Mouse (Mus musculus) CH12.LX (cell line): ENCODE measurements around the gene Samsn1. TPM values are rescaled to one million over a fixed set of nuclear protein-coding genes. Genes with fewer than 3 reads are reported as not detected.

Source experiments
- DNase-seq: peaks from one replicate; pipeline ENCODE4 v3.0.0-alpha.2; 2013; ENCODE audit errors: extremely low read depth
- H3K27ac ChIP-seq: 2 replicates; pipeline ENCODE4 v1.5.1; 2012; ENCODE audit warnings: low read depth, mild to moderate bottlenecking, control low read depth, moderate library complexity; ENCODE audit not compliant: insufficient read depth
- H3K27me3 ChIP-seq: replicated peaks from 2 replicates; pipeline ENCODE3; 2012; ENCODE audit warnings: inconsistent platforms
- H3K36me3 ChIP-seq, 2 experiments: replicated peaks in 1 of 2; 2 replicates each; pipeline versions ENCODE3 to v1.6.1; 2012; ENCODE audit warnings: inconsistent platforms in 1 of 2, low read length in 1 of 2, mild to moderate bottlenecking in 1 of 2, mixed read lengths in 1 of 2, moderate library complexity in 1 of 2; ENCODE audit not compliant: control insufficient read depth in 1 of 2, insufficient read depth in 1 of 2
- H3K4me1 ChIP-seq, 2 experiments: 2 replicates each; pipeline ENCODE4 v1.6.1; 2012; ENCODE audit warnings: inconsistent platforms in 1 of 2, moderate library complexity in 1 of 2; ENCODE audit not compliant: insufficient read depth in 2 of 2, control insufficient read depth in 1 of 2
- H3K4me2 ChIP-seq: 2 replicates; pipeline ENCODE4 v1.6.1; 2012; ENCODE audit warnings: low read depth, mild to moderate bottlenecking, control low read depth; ENCODE audit not compliant: poor library complexity, insufficient read depth, severe bottlenecking
- H3K4me3 ChIP-seq, 3 experiments: fragments of 150-350 bp in 1 of 3; sonication (generic) in 1 of 3; replicated peaks in 1 of 3; 2 replicates each; pipeline versions ENCODE3 to v1.5.1; 2011 to 2012; ENCODE audit warnings: low read depth in 2 of 3, low read length in 2 of 3, mild to moderate bottlenecking in 2 of 3, moderate library complexity in 2 of 3, control low read depth in 1 of 3, improper control_type of control experiment in 1 of 3, inconsistent platforms in 1 of 3, mixed read lengths in 1 of 3; ENCODE audit not compliant: poor library complexity in 1 of 3
- H3K79me2 ChIP-seq: replicated peaks from 2 replicates; pipeline ENCODE4 v1.6.1; 2012; ENCODE audit warnings: mild to moderate bottlenecking, moderate library complexity; ENCODE audit not compliant: control insufficient read depth, poor library complexity, insufficient read depth, severe bottlenecking; ENCODE audit errors: extremely low read depth
- H3K9ac ChIP-seq: 2 replicates; pipeline ENCODE4 v1.6.1; 2012; ENCODE audit warnings: low read depth, mild to moderate bottlenecking, control low read depth, moderate library complexity; ENCODE audit not compliant: insufficient read depth
- H3K9me3 ChIP-seq: replicated peaks from 2 replicates; pipeline ENCODE3; 2012; ENCODE audit warnings: low read length, inconsistent platforms, mixed read lengths
- BHLHE40 ChIP-seq: IDR thresholded peaks from 2 replicates; pipeline ENCODE4 v1.6.1; 2011; ENCODE audit warnings: mild to moderate bottlenecking, low read depth, low read length, improper control_type of control experiment
- CHD1 ChIP-seq: IDR thresholded peaks from 2 replicates; pipeline ENCODE4 v1.6.1; 2012; ENCODE audit warnings: low read depth, low read length, improper control_type of control experiment, inconsistent platforms
- CHD2 ChIP-seq: IDR thresholded peaks from 2 replicates; pipeline ENCODE4 v1.6.1; 2011; ENCODE audit warnings: low read length, improper control_type of control experiment
- E2F4 ChIP-seq: IDR thresholded peaks from 2 replicates; pipeline ENCODE4 v1.6.1; 2011; ENCODE audit warnings: low read depth, low read length, improper control_type of control experiment; ENCODE audit not compliant: insufficient replicate concordance
- ELF1 ChIP-seq: IDR thresholded peaks from 2 replicates; pipeline ENCODE4 v1.6.1; 2014; ENCODE audit warnings: low read depth, mild to moderate bottlenecking, inconsistent platforms, low read length, improper control_type of control experiment
- ETS1 ChIP-seq: conservative IDR thresholded peaks from 2 replicates; pipeline ENCODE4 v1.6.1; 2012; ENCODE audit warnings: low read depth, mild to moderate bottlenecking, inconsistent platforms, low read length, improper control_type of control experiment, moderate library complexity
- IRF4 ChIP-seq: IDR thresholded peaks from 2 replicates; pipeline ENCODE4 v1.6.1; 2014; ENCODE audit warnings: low read depth, mild to moderate bottlenecking, inconsistent platforms, low read length, improper control_type of control experiment
- JUN ChIP-seq: IDR thresholded peaks from 2 replicates; pipeline ENCODE4 v1.6.1; 2011; ENCODE audit warnings: low read depth, mild to moderate bottlenecking, low read length, improper control_type of control experiment, moderate library complexity; ENCODE audit not compliant: insufficient read depth
- JUND ChIP-seq: conservative IDR thresholded peaks from 2 replicates; pipeline ENCODE4 v1.6.1; 2011; ENCODE audit warnings: low read depth, low read length, improper control_type of control experiment
- MAFK ChIP-seq: IDR thresholded peaks from 2 replicates; pipeline ENCODE4 v1.6.1; 2011; ENCODE audit warnings: low read length, improper control_type of control experiment; ENCODE audit not compliant: insufficient replicate concordance
- MEF2A ChIP-seq: IDR thresholded peaks from 2 replicates; pipeline ENCODE4 v1.6.1; 2014; ENCODE audit warnings: low read depth, mild to moderate bottlenecking, inconsistent platforms, low read length, improper control_type of control experiment, borderline replicate concordance
- MYC ChIP-seq: IDR thresholded peaks from 2 replicates; pipeline ENCODE4 v1.6.1; 2011; ENCODE audit warnings: low read depth, mild to moderate bottlenecking, improper control_type of control experiment, low read length
- PAX5 ChIP-seq: IDR thresholded peaks from 2 replicates; pipeline ENCODE4 v1.6.1; 2012; ENCODE audit warnings: low read length, inconsistent platforms, mixed read lengths
- POLR2A ChIP-seq: IDR thresholded peaks from 2 replicates; pipeline ENCODE4 v1.6.1; 2011; ENCODE audit warnings: low read depth, mild to moderate bottlenecking, improper control_type of control experiment, low read length
- RCOR1 ChIP-seq: conservative IDR thresholded peaks from 2 replicates; pipeline ENCODE4 v1.6.1; 2012; ENCODE audit warnings: low read depth, mild to moderate bottlenecking, inconsistent platforms, low read length, improper control_type of control experiment
- SIN3A ChIP-seq: IDR thresholded peaks from 2 replicates; pipeline ENCODE4 v1.6.1; 2012; ENCODE audit warnings: low read length, improper control_type of control experiment, inconsistent platforms
- SMC3 ChIP-seq: IDR thresholded peaks from 2 replicates; pipeline ENCODE4 v1.6.1; 2011; ENCODE audit warnings: low read depth, low read length, improper control_type of control experiment
- TCF12 ChIP-seq: IDR thresholded peaks from 2 replicates; pipeline ENCODE4 v1.6.1; 2014; ENCODE audit warnings: low read depth, mild to moderate bottlenecking, inconsistent platforms, low read length, improper control_type of control experiment
- UBTF ChIP-seq: IDR thresholded peaks from 2 replicates; pipeline ENCODE4 v1.6.1; 2012; ENCODE audit warnings: low read depth, mild to moderate bottlenecking, inconsistent platforms, low read length, improper control_type of control experiment, moderate library complexity
- ZC3H11A ChIP-seq: IDR thresholded peaks from 2 replicates; pipeline ENCODE4 v1.6.1; 2012; ENCODE audit warnings: low read depth, mild to moderate bottlenecking, inconsistent platforms, low read length, improper control_type of control experiment
- ZKSCAN1 ChIP-seq: IDR thresholded peaks from 2 replicates; pipeline ENCODE4 v1.6.1; 2012; ENCODE audit warnings: low read depth, inconsistent platforms, low read length, improper control_type of control experiment, borderline replicate concordance
- ZMIZ1 ChIP-seq: IDR thresholded peaks from 2 replicates; pipeline ENCODE4 v1.6.1; 2012; ENCODE audit warnings: low read depth, mild to moderate bottlenecking, inconsistent platforms, low read length, improper control_type of control experiment
- dilution Hi-C: fragments of 300-500 bp; cut with MboI; formaldehyde crosslinking; loops from 2 replicates; pipeline ENCODE4 v1.14.3; 2020; ENCODE audit warnings: low sequenced_read_pairs; ENCODE audit not compliant: extremely low pct_unique_long_range_greater_than_20kb, extremely low pct_ligation_motif_present
- in situ Hi-C: fragments of 300-500 bp; cut with MboI; formaldehyde crosslinking; loops from 3 replicates; pipeline ENCODE4 v1.14.3; 2019; ENCODE audit warnings: low sequenced_read_pairs, low pct_ligation_motif_present, low pct_unique_long_range_greater_than_20kb, mixed read lengths
- polyA plus RNA-seq: library from polyadenylated mRNA; unstranded; fragments of >175 nt; gene quantifications from 2 replicates; pipeline ENCODE4 v1.2.1, GENCODE M21; 2012; ENCODE audit warnings: low read depth; ENCODE audit not compliant: insufficient read length
- total RNA-seq, 2 experiments: library from RNA; depleted of rRNA; stranded (reverse); fragments of 300-350 nt in 1 of 2; fragments of >200 nt in 1 of 2; gene quantifications; 2 replicates each; pipeline ENCODE4 v1.2.3; 2012 to 2014

Samsn1 gene
- total and polyA plus RNA-seq, 3 experiments: 27.7 to 76.9 (median 29.6) TPM

- H3K4me2 ChIP-seq: no peak overlapping the region
- H3K9ac ChIP-seq: no peak overlapping the region
- no peaks in the 10 kb centered on the region for H3K79me2 ChIP-seq
- no peaks in the 10 kb centered on the region for H3K4me1 ChIP-seq
- H3K36me3 ChIP-seq: no peaks in the 10 kb centered on the region
- TF ChIP-seq ELF1 (no peak), POLR2A (no peak), PAX5 (no peak), IRF4 (no peak), E2F4 (no peak), ETS1 (no peak), SIN3A (no peak), CHD1 (no peak), UBTF (no peak), BHLHE40 (no peak), TCF12 (no peak), CHD2 (no peak), MYC (no peak), JUN (no peak), SMC3 (no peak), RCOR1 (no peak)
- in situ Hi-C loops (no loop called here), dilution Hi-C loops (no loop called here)
- peaks cover 4% of the 10 kb centered on the region for H3K9me3 ChIP-seq
- H3K27ac ChIP-seq: no peak overlapping the region
- H3K4me3 ChIP-seq: no peak overlapping the region
- H3K27me3 ChIP-seq: no peaks in the 10 kb centered on the region
- DNase-seq: no peak
These were observed 51.6 kb downstream of the Samsn1 start for GRCm38 (mm10) chr16:75970266-75970998.

- H3K9me3 ChIP-seq: no peaks in the 10 kb centered on the region
- no peak for TF ChIP-seq MAFK
- TF ChIP-seq ZKSCAN1: no peak
- no peak for TF ChIP-seq RCOR1
- TF ChIP-seq ZC3H11A: no peak
- TF ChIP-seq MEF2A: no peak
- no peak for TF ChIP-seq MYC
- no peak for TF ChIP-seq JUND
- no peak for TF ChIP-seq JUN
- TF ChIP-seq ZMIZ1: no peak
- TF ChIP-seq, all 38 proteins: peak for 0
- Histone ChIP-seq H3K36me3 (no peaks in the 10 kb centered on the region), H3K4me3 (no peak overlapping the region), H3K4me1 (no peaks in the 10 kb centered on the region), H3K9ac (no peak overlapping the region), H3K27me3 (no peaks in the 10 kb centered on the region), H3K4me2 (no peak overlapping the region), H3K79me2 (no peaks in the 10 kb centered on the region), H3K27ac (no peak overlapping the region)
- dilution Hi-C loops: no loop called here
- no peak for DNase-seq
- in situ Hi-C loops: no loop called here
These were observed 60.1 kb downstream of the Samsn1 start for GRCm38 (mm10) chr16:75962021-75962420.
